Mouse (Mus musculus) ovary, adult 18-20 months (tissue): ENCODE measurements around the gene Trim69.

ENCODE experiments used
- DNase-seq: peaks from one replicate; pipeline ENCODE4 v3.0.0; 2022; ENCODE audit warnings: low spot score, mixed read lengths

Trim69 gene

GRCm38 (mm10) chr2:122153681-122154365 lies 6.7 kb upstream of the Trim69 start:
- no peak for DNase-seq

GRCm38 (mm10) chr2:122154479-122154878 lies 6.0 kb upstream of the Trim69 start:
- DNase-seq, result no peak

- no peak for DNase-seq
Observed at GRCm38 (mm10) chr2:122155292-122155691, 5.2 kb upstream of the Trim69 start.

GRCm38 (mm10) chr2:122156051-122156700 lies 4.3 kb upstream of the Trim69 start:
- no peak for DNase-seq

GRCm38 (mm10) chr2:122157561-122157960 lies 2.9 kb upstream of the Trim69 start:
- DNase-seq, result no peak

- no peak for DNase-seq
Observed at GRCm38 (mm10) chr2:122158362-122158802, 2.1 kb upstream of the Trim69 start.

GRCm38 (mm10) chr2:122159667-122160066 lies 833 bp upstream of the Trim69 start:
- DNase-seq, result no peak

GRCm38 (mm10) chr2:122161542-122161941 lies 1.0 kb downstream of the Trim69 start:
- no peak for DNase-seq

GRCm38 (mm10) chr2:122162529-122162928 lies 2.0 kb downstream of the Trim69 start:
- DNase-seq, result no peak

- DNase-seq, result no peak
Observed at GRCm38 (mm10) chr2:122163430-122164195, 3.1 kb downstream of the Trim69 start.

GRCm38 (mm10) chr2:122164293-122164692 lies 3.8 kb downstream of the Trim69 start:
- no peak for DNase-seq

- no peak for DNase-seq
Observed at GRCm38 (mm10) chr2:122171292-122171691, 10.8 kb downstream of the Trim69 start.

- DNase-seq, result no peak
Observed at GRCm38 (mm10) chr2:122172188-122172587, 11.7 kb downstream of the Trim69 start.

- DNase-seq, result no peak
Observed at GRCm38 (mm10) chr2:122180051-122180822, 19.7 kb downstream of the Trim69 start.

- no peak for DNase-seq
Observed at GRCm38 (mm10) chr2:122185086-122185485, 24.6 kb downstream of the Trim69 start.

- no peak for DNase-seq
Observed at GRCm38 (mm10) chr2:122186106-122186505, 25.6 kb downstream of the Trim69 start, which contains the start of the genes Patl2 and Terb2. Gene Patl2 (minus strand): TSS chr2:122186189. Gene Terb2 (plus strand): TSS chr2:122186272.

GRCm38 (mm10) chr2:122186751-122187150 lies 26.3 kb downstream of the Trim69 start:
- DNase-seq, result no peak

- DNase-seq, result no peak
Observed at GRCm38 (mm10) chr2:122191849-122192248, 31.3 kb downstream of the Trim69 start.

- no peak for DNase-seq
Observed at GRCm38 (mm10) chr2:122194509-122194929, 34.0 kb downstream of the Trim69 start.

GRCm38 (mm10) chr2:122201501-122201900 lies 41.0 kb downstream of the Trim69 start:
- DNase-seq, result no peak

GRCm38 (mm10) chr2:122206440-122207107 lies 46.1 kb downstream of the Trim69 start:
- no peak for DNase-seq
